Comparison of ENCODE assay signal across 8 mouse cellular contexts in the genomic region with DNA sequence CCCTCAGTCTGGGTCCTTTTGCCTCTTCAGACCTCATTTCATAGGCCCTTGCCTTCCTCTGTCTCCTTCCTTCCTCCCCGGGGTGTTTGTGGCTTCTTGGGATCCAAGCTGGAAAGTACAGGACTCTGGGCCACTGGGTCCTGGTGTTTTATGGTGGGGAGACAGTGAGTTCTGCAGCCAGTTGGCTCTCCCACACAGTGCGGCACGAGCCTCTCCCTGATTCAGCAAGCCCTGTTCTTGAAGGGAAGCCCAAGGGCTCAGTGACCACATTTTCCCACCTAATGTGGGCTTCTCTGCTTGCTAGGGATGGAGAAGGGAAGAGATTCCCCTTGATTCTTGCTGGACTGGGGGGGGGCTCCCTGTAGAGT. TPM values are rescaled to one million over a fixed set of nuclear protein-coding genes. Genes with fewer than 3 reads are reported as not detected.
DNase-seq lines count a peak whose midpoint lies in the region; ATAC-seq and TF ChIP-seq lines count a peak whose summit lies in the region.

No protein-coding gene starts in this region.

- peaks cover 8% of the 10 kb centered on the region; the same call in 1 of the 2 replicates for H3K9me3 ChIP-seq in E14TG2a.4 (ENCODE audit: low read length)
- no peaks in the 10 kb centered on the region for H3K9me3 ChIP-seq in forebrain, embryonic 15.5 days
- H3K9me3 ChIP-seq in liver, postnatal 0 days (ENCODE audit: low read length) = no peaks in the 10 kb centered on the region

- peak overlapping the region; percentile 54 for H3K4me3 ChIP-seq in heart, adult 2 months
- peak overlapping the region; percentile 98 for H3K4me3 ChIP-seq in E14TG2a.4 (replicated peaks; ENCODE audit: low read length)
- peak overlapping the region; percentile 55 for H3K4me3 ChIP-seq in forebrain, embryonic 15.5 days
- peak overlapping the region; percentile 35 for H3K4me3 ChIP-seq in liver, postnatal 0 days (ENCODE audit: low read depth, low read length)

- H3K4me1 ChIP-seq in heart, adult 2 months (ENCODE audit: control insufficient read depth, insufficient read depth, low read length) = peaks cover 46% of the 10 kb centered on the region
- peaks cover 86% of the 10 kb centered on the region for H3K4me1 ChIP-seq in E14TG2a.4 (replicated peaks; ENCODE audit: low read depth, low read length)
- peaks cover 80% of the 10 kb centered on the region for H3K4me1 ChIP-seq in forebrain, embryonic 15.5 days
- H3K4me1 ChIP-seq in liver, postnatal 0 days (ENCODE audit: insufficient read depth) = peaks cover 84% of the 10 kb centered on the region

- H3K9ac ChIP-seq in heart, adult 2 months (ENCODE audit: low read depth, low read length) = peak overlapping the region; percentile 7
- peak overlapping the region; percentile 61 for H3K9ac ChIP-seq in forebrain, embryonic 15.5 days (replicated peaks)
- peak overlapping the region; percentile 36; the same call in 1 of the 2 replicates for H3K9ac ChIP-seq in liver, postnatal 0 days (replicated peaks)

- ATAC-seq in forebrain, embryonic 15.5 days (replicated peaks) = no peak
- no peak for ATAC-seq in liver, postnatal 0 days

- no peak for TF ChIP-seq POLR2A in heart, adult 2 months (IDR thresholded peaks at IDR 0.05; ENCODE audit: insufficient read depth, low read depth, low read length)

- peaks cover 3% of the 10 kb centered on the region; the same call in 1 of the 2 replicates for H3K79me2 ChIP-seq in heart, adult 2 months (replicated peaks; ENCODE audit: control insufficient read depth, insufficient read depth, low read length)

- TF ChIP-seq EP300 in heart, adult 2 months (IDR thresholded peaks at IDR 0.05; ENCODE audit: insufficient read depth, low read depth, low read length) = no peak
- TF ChIP-seq EP300 in liver, postnatal 0 days (IDR thresholded peaks at IDR 0.05; ENCODE audit: low read depth) = no peak

- peak overlapping the region; percentile 70 for H3K4me2 ChIP-seq in forebrain, embryonic 15.5 days (replicated peaks)
- H3K4me2 ChIP-seq in liver, postnatal 0 days (ENCODE audit: low read depth, low read length) = peak overlapping the region; percentile 83

- no peaks in the 10 kb centered on the region for H3K36me3 ChIP-seq in heart, adult 2 months (ENCODE audit: control insufficient read depth, insufficient read depth, low read length)
- H3K36me3 ChIP-seq in E14TG2a.4 (ENCODE audit: insufficient read depth, low read length) = peaks cover 31% of the 10 kb centered on the region
- no peaks in the 10 kb centered on the region for H3K36me3 ChIP-seq in forebrain, embryonic 15.5 days
- no peaks in the 10 kb centered on the region for H3K36me3 ChIP-seq in liver, postnatal 0 days (replicated peaks; ENCODE audit: insufficient read depth, low read length)

- 9% methylated on average over 3 of the region's 3 CpGs for WGBS in heart, adult 2 months
- 54% methylated on average over 3 of the region's 3 CpGs for WGBS in forebrain, embryonic 15.5 days
- whole genome bisulfite sequencing in liver, postnatal 0 days (ENCODE audit: insufficient replicate concordance) = 31% methylated on average over 3 of the region's 3 CpGs

- peak in 1 of 2 experiments; percentile 72 for DNase-seq in heart, adult 2 months
- DNase-seq in heart, adult 18-20 months = no peak
- DNase-seq in liver, postnatal 0 days = no peak
- DNase-seq in thymus, postnatal 14 days = no peak
- no peak for DNase-seq in kidney, adult 9 months
- DNase-seq in right cerebral cortex, postnatal 4 days = no peak

- intact Hi-C loops in heart, adult 2 months (cut with DNase I) = no loop called here

- no peak for TF ChIP-seq CTCF in heart, adult 2 months (IDR thresholded peaks at IDR 0.05)
- TF ChIP-seq CTCF in E14TG2a.4 (conservative IDR thresholded peaks at IDR 0.05; ENCODE audit: low read length) = no peak
- no peak for TF ChIP-seq CTCF in liver, postnatal 0 days (IDR thresholded peaks at IDR 0.05; ENCODE audit: low read depth)

- peak overlapping the region; percentile 98 for H3K27ac ChIP-seq in heart, adult 2 months
- peak overlapping the region; percentile 91 for H3K27ac ChIP-seq in forebrain, embryonic 15.5 days (replicated peaks)
- peak overlapping the region; percentile 77 for H3K27ac ChIP-seq in liver, postnatal 0 days (ENCODE audit: low read depth)

- H3K27me3 ChIP-seq in heart, adult 2 months (ENCODE audit: control insufficient read depth, insufficient read depth, low read length) = no peaks in the 10 kb centered on the region
- H3K27me3 ChIP-seq in E14TG2a.4 (ENCODE audit: insufficient read depth, low read length) = no peaks in the 10 kb centered on the region; the same call in 1 of the 2 replicates
- H3K27me3 ChIP-seq in forebrain, embryonic 15.5 days = peaks cover 4% of the 10 kb centered on the region; the same call in 1 of the 2 replicates
- H3K27me3 ChIP-seq in liver, postnatal 0 days (ENCODE audit: insufficient read depth, low read length) = peaks cover 3% of the 10 kb centered on the region; the same call in 1 of the 2 replicates

RNA-seq across cellular contexts. Expression of a gene that starts 14.9 kb away (rescaled TPM):
- 10 to 100 TPM; 10.1 to 12.8 TPM for total RNA-seq in heart, adult 2 months (2021)
- polyA plus RNA-seq in heart, adult 2 months (2012; rRNA removed) = 7.1 and 10.9 TPM in 2 replicates
- total RNA-seq in heart, adult 18-20 months (2021) = 10 to 100 TPM in 1 of 2 experiments, 1 to 10 TPM in 1; 8.7 to 10.1 TPM
- 9.2 and 9.9 TPM in 2 replicates for polyA plus RNA-seq in forebrain, embryonic 15.5 days (2015; fragmentation: Nextera tagmentation; extraction: Ambion mirVana)
- 5.4 and 5.6 TPM in 2 replicates for polyA plus RNA-seq in liver, postnatal 0 days (2015; fragmentation: Nextera tagmentation; extraction: Ambion mirVana)

RNA-seq across cellular contexts. Expression of a gene that starts 34.9 kb away (rescaled TPM):
- under 1 TPM; 0.13 to 0.32 TPM for total RNA-seq in heart, adult 2 months (2021)
- polyA plus RNA-seq in heart, adult 2 months (2012; rRNA removed) = 0.14 and 0.26 TPM in 2 replicates
- under 1 TPM; 0.40 to 0.41 TPM for total RNA-seq in heart, adult 18-20 months (2021)
- 11.2 and 12.1 TPM in 2 replicates for polyA plus RNA-seq in forebrain, embryonic 15.5 days (2015; fragmentation: Nextera tagmentation; extraction: Ambion mirVana)
- 19.1 and 22.3 TPM in 2 replicates for polyA plus RNA-seq in liver, postnatal 0 days (2015; fragmentation: Nextera tagmentation; extraction: Ambion mirVana)

RNA-seq across cellular contexts. Expression of a gene that starts 40.3 kb away (rescaled TPM):
- total RNA-seq in heart, adult 2 months (2021) = under 1 TPM; 0.27 to 0.31 TPM
- 0.94 and 1.6 TPM in 2 replicates for polyA plus RNA-seq in heart, adult 2 months (2012; rRNA removed)
- total RNA-seq in heart, adult 18-20 months (2021) = under 1 TPM; 0.36 to 0.45 TPM
- 0.62 and 0.84 TPM in 2 replicates for polyA plus RNA-seq in forebrain, embryonic 15.5 days (2015; fragmentation: Nextera tagmentation; extraction: Ambion mirVana)
- polyA plus RNA-seq in liver, postnatal 0 days (2015; fragmentation: Nextera tagmentation; extraction: Ambion mirVana) = not detected in 2 replicates

Comparison
In these comparisons a context has a peak if more than half of its experiments do, and no peak if none do; other contexts are left out.
1. H3K4me3 ChIP-seq: peak in every context shown above with its lines; median percentile 98 in E14TG2a.4; 55 in forebrain, embryonic 15.5 days; 54 in heart, adult 2 months; 35 in liver, postnatal 0 days.
2. H3K9ac ChIP-seq: peak in every context shown above with its lines; median percentile 61 in forebrain, embryonic 15.5 days; 36 in liver, postnatal 0 days; 7 in heart, adult 2 months.